ENCODE assay signal across 8 mouse cellular contexts in the genomic region with DNA sequence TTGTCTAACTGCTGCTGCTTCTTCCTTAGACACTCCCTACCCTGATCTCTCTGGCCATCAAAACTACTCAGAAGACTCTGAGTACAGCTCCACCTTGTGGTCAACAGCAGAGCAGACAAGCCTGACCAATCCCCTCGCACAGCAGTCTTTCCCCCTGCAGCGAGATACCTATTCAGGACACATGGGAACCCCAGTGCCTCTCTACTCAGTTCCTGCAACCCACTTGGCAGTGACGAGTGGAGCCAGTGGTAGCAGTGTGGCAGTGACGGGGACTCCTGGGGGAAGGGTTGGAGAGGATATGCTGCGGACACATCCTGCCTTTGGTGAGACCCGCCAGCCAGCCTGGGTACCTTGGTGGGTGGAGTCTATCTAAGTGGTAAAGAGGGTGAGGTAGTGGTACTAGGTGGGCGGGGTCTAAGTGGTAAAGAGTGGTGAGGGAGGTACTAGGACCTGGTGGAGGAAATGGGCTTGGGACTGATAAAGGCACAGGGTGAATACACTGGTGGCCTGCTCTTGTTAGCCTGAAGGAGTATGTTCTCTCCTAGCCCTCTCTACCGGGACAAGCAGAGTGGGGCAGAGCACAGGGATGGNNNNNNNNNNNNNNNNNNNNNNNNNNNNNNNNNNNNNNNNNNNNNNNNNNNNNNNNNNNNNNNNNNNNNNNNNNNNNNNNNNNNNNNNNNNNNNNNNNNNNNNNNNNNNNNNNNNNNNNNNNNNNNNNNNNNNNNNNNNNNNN. TPM values are rescaled to one million over a fixed set of nuclear protein-coding genes. Genes with fewer than 3 reads are reported as not detected.
DNase-seq lines count a peak whose midpoint lies in the region; ATAC-seq and TF ChIP-seq lines count a peak whose summit lies in the region.

No protein-coding gene starts in this region.

- DNase-seq in kidney, adult 18-20 months: peak; percentile 7
- DNase-seq in kidney, adult 11 months: no peak
- DNase-seq in adipocyte (ENCODE audit: low spot score): peak; percentile 21
- DNase-seq in embryonic facial prominence, embryonic 14.5 days (ENCODE audit: low spot score): peak; percentile 60
- no peak for DNase-seq in intestine, embryonic 14.5 days (ENCODE audit: low spot score)
- DNase-seq in lung, postnatal 0 days (ENCODE audit: low spot score): peak; percentile 72
- DNase-seq in right cerebral cortex, postnatal 36 days (ENCODE audit: low spot score in 2 of 2): no peak

- TF ChIP-seq POLR2A in small intestine, adult 2 months (IDR thresholded peaks at IDR 0.05; ENCODE audit: low read depth, low read length): no peak

- H3K36me3 ChIP-seq in embryonic facial prominence, embryonic 14.5 days (ENCODE audit: control insufficient read depth, insufficient read depth, low read length): no peaks in the 10 kb centered on the region
- H3K36me3 ChIP-seq in intestine, embryonic 14.5 days (ENCODE audit: control insufficient read depth, insufficient read depth, low read length): no peaks in the 10 kb centered on the region
- no peaks in the 10 kb centered on the region for H3K36me3 ChIP-seq in lung, postnatal 0 days (ENCODE audit: insufficient read depth, low read length)
- H3K36me3 ChIP-seq in small intestine, adult 2 months (ENCODE audit: control insufficient read depth, insufficient read depth, low read length): peaks cover 65% of the 10 kb centered on the region

- no peaks in the 10 kb centered on the region for H3K4me1 ChIP-seq in embryonic facial prominence, embryonic 14.5 days (ENCODE audit: control insufficient read depth, insufficient read depth, low read length)
- H3K4me1 ChIP-seq in intestine, embryonic 14.5 days (replicated peaks; ENCODE audit: control insufficient read depth, insufficient read depth, low read length): no peaks in the 10 kb centered on the region
- no peaks in the 10 kb centered on the region; the same call in 1 of the 2 replicates for H3K4me1 ChIP-seq in lung, postnatal 0 days (ENCODE audit: insufficient read depth, low read depth, low read length)
- no peaks in the 10 kb centered on the region for H3K4me1 ChIP-seq in small intestine, adult 2 months (ENCODE audit: control insufficient read depth, insufficient read depth, insufficient read length, low read length)

- no peak for TF ChIP-seq EP300 in lung, postnatal 0 days (IDR thresholded peaks at IDR 0.05)

- 0 out of 2 replicates have a peak, but pooled peaks have one; percentile 26 for ATAC-seq in embryonic facial prominence, embryonic 14.5 days (ENCODE audit: low read depth)
- ATAC-seq in intestine, embryonic 14.5 days (replicated peaks; ENCODE audit: low FRiP score, low TSS enrichment, low read depth): peak; percentile 75; the same call in 1 of the 2 replicates
- peak; percentile 55 for ATAC-seq in lung, postnatal 0 days

- no peak overlapping the region for H3K4me2 ChIP-seq in embryonic facial prominence, embryonic 14.5 days (ENCODE audit: low read depth, low read length)
- no peak overlapping the region for H3K4me2 ChIP-seq in intestine, embryonic 14.5 days (ENCODE audit: low read length)
- no peak overlapping the region for H3K4me2 ChIP-seq in lung, postnatal 0 days (replicated peaks; ENCODE audit: low read depth, low read length)

- WGBS in embryonic facial prominence, embryonic 14.5 days: 10% methylated on average over 8 of the region's 8 CpGs
- 16% methylated on average over 8 of the region's 8 CpGs for WGBS in intestine, embryonic 14.5 days
- 10% methylated on average over 8 of the region's 8 CpGs for WGBS in lung, postnatal 0 days
- WGBS in small intestine, adult 2 months: 53% methylated on average over 8 of the region's 8 CpGs

- peak; percentile 78 for TF ChIP-seq CTCF in lung, postnatal 0 days (IDR thresholded peaks at IDR 0.05)
- peak; percentile 55; the same call in 1 of the 2 replicates for TF ChIP-seq CTCF in small intestine, adult 2 months (IDR thresholded peaks at IDR 0.05; ENCODE audit: extremely low read depth, insufficient read length, insufficient replicate concordance, low read depth, low read length)

- no peak overlapping the region for H3K9ac ChIP-seq in embryonic facial prominence, embryonic 14.5 days (ENCODE audit: low read depth, low read length)
- no peak overlapping the region for H3K9ac ChIP-seq in intestine, embryonic 14.5 days (ENCODE audit: low read length)
- no peak overlapping the region for H3K9ac ChIP-seq in lung, postnatal 0 days (replicated peaks; ENCODE audit: low read depth)

- no peaks in the 10 kb centered on the region for H3K9me3 ChIP-seq in embryonic facial prominence, embryonic 14.5 days (ENCODE audit: control insufficient read depth, low read length)
- H3K9me3 ChIP-seq in intestine, embryonic 14.5 days (ENCODE audit: control insufficient read depth, low read length): no peaks in the 10 kb centered on the region
- no peaks in the 10 kb centered on the region for H3K9me3 ChIP-seq in lung, postnatal 0 days (ENCODE audit: low read length)

- H3K4me3 ChIP-seq in embryonic facial prominence, embryonic 14.5 days (ENCODE audit: low read depth, low read length): no peak overlapping the region
- H3K4me3 ChIP-seq in intestine, embryonic 14.5 days (ENCODE audit: low read depth, low read length): no peak overlapping the region
- no peak overlapping the region for H3K4me3 ChIP-seq in lung, postnatal 0 days (ENCODE audit: low read depth, low read length)
- no peak overlapping the region for H3K4me3 ChIP-seq in small intestine, adult 2 months (ENCODE audit: low read depth, low read length)

- H3K27me3 ChIP-seq in embryonic facial prominence, embryonic 14.5 days (replicated peaks; ENCODE audit: control insufficient read depth, insufficient read depth, low read length): no peaks in the 10 kb centered on the region; the same call in 1 of the 2 replicates
- no peaks in the 10 kb centered on the region for H3K27me3 ChIP-seq in intestine, embryonic 14.5 days (replicated peaks; ENCODE audit: control insufficient read depth, insufficient read depth, low read length)
- no peaks in the 10 kb centered on the region for H3K27me3 ChIP-seq in lung, postnatal 0 days (replicated peaks; ENCODE audit: insufficient read depth, low read length)
- H3K27me3 ChIP-seq in small intestine, adult 2 months (ENCODE audit: control insufficient read depth, insufficient read depth, low read length): no peaks in the 10 kb centered on the region

- no peak overlapping the region for H3K27ac ChIP-seq in embryonic facial prominence, embryonic 14.5 days (replicated peaks; ENCODE audit: low read depth, low read length)
- no peak overlapping the region for H3K27ac ChIP-seq in intestine, embryonic 14.5 days (ENCODE audit: low read depth)
- no peak overlapping the region for H3K27ac ChIP-seq in lung, postnatal 0 days (ENCODE audit: low read length)
- no peak overlapping the region for H3K27ac ChIP-seq in small intestine, adult 2 months (ENCODE audit: insufficient read depth, low read depth, low read length)

RNA-seq across cellular contexts. Expression of a gene that starts 54.3 kb away (rescaled TPM):
- 8.0 and 9.8 TPM in 2 replicates for polyA plus RNA-seq in embryonic facial prominence, embryonic 14.5 days (2014; fragmentation: Nextera tagmentation; extraction: Ambion mirVana)
- polyA plus RNA-seq in intestine, embryonic 14.5 days (2014; fragmentation: Nextera tagmentation; extraction: Ambion mirVana): 6.7 and 7.8 TPM in 2 replicates
- 0.87 and 1.2 TPM in 2 replicates for polyA plus RNA-seq in lung, postnatal 0 days (2015; fragmentation: Nextera tagmentation; extraction: Ambion mirVana)
- 18.1 and 33.0 TPM in 2 replicates for polyA plus RNA-seq in small intestine, adult 2 months (2012; rRNA removed)

Comparison
In these comparisons a context has a peak if more than half of its experiments do, and no peak if none do; other contexts are left out.
1. DNase-seq: peak in kidney, adult 18-20 months (single experiment), adipocyte (single experiment), embryonic facial prominence, embryonic 14.5 days (single experiment) and lung, postnatal 0 days (single experiment); none in kidney, adult 11 months (single experiment), intestine, embryonic 14.5 days (single experiment) and right cerebral cortex, postnatal 36 days (0 of 2).
2. Peak in every context shown above with its lines, with median percentiles within 50 percentile points of each other: ATAC-seq.